Mouse (Mus musculus): ENCODE results near the gene Itprid2.

DNA sequence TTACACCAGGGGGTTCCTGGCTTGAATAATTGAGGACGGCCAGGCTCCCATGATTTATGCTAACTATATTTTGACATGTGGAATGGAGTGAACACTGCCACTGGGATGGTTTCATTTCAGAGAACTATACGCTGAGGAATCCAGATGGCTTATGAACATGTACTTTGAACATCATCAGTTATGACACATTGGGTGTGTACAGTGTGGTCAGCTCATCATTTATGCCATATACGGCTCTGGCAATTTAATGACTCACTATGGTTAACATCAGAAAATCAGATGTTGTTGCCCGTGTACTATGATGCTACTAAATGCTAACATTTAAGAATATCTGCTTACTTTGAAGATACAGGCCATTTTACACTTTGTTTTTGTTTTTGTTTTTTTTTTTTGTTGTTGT lies 31.8 kb upstream of the Itprid2 start:
- TF ChIP-seq CTCF (IDR thresholded peaks at IDR 0.05; ENCODE audit: low read depth) = no peak
- TF ChIP-seq EP300 (IDR thresholded peaks at IDR 0.05; ENCODE audit: low read depth) = no peak

Measured in liver, embryonic 14.5 days (tissue).